Mouse (Mus musculus) CH12.LX (cell line): Measurements from ENCODE around the gene Timm13.

Experiments used
- EP300 ChIP-seq: IDR thresholded peaks from 2 replicates; pipeline ENCODE4 v1.6.1; 2011; ENCODE audit warnings: low read length, improper control_type of control experiment
- USF2 ChIP-seq: conservative IDR thresholded peaks from 2 replicates; pipeline ENCODE4 v1.6.1; 2011; ENCODE audit warnings: low read depth, low read length, improper control_type of control experiment

GRCm38 (mm10) chr10:80911891-80912290 is 11.1 kb upstream of the Timm13 start:
- no peak for TF ChIP-seq EP300
- TF ChIP-seq USF2, result no peak
